Mouse (Mus musculus) bone marrow macrophage, adult 2 months (primary cell): ENCODE data around the gene Calcrl. TPM values are rescaled to one million over a fixed set of nuclear protein-coding genes. Genes with fewer than 3 reads are reported as not detected.
A peak's percentile ranks its signal among the peaks of the same experiment; 100 is the strongest.

Source experiments
- H3K27ac ChIP-seq: 2 replicates; pipeline ENCODE4 v1.5.1; 2012; ENCODE audit warnings: low read depth, low read length; ENCODE audit not compliant: insufficient read depth
- H3K4me1 ChIP-seq: 2 replicates; pipeline ENCODE4 v1.6.1; 2012; ENCODE audit warnings: low read length; ENCODE audit not compliant: control insufficient read depth, insufficient read depth
- H3K4me3 ChIP-seq: 2 replicates; pipeline ENCODE4 v1.5.1; 2012; ENCODE audit warnings: mild to moderate bottlenecking, low read length, moderate library complexity; ENCODE audit not compliant: insufficient read depth
- CTCF ChIP-seq: IDR thresholded peaks from 2 replicates; pipeline ENCODE4 v1.5.1; 2012; ENCODE audit warnings: low read depth, mild to moderate bottlenecking, low read length, moderate library complexity
- POLR2A ChIP-seq: IDR thresholded peaks from 2 replicates; pipeline ENCODE4 v1.6.1; 2012; ENCODE audit warnings: mild to moderate bottlenecking, low read depth, low read length, borderline replicate concordance
- polyA plus RNA-seq: library from polyadenylated mRNA; stranded (reverse); fragments of >200 nt; gene quantifications from 2 replicates; pipeline ENCODE4 v1.2.4, GENCODE M21; 2012; ENCODE audit not compliant: missing spikeins, insufficient read depth, insufficient read length

Gene Calcrl
- 23.2 and 29.1 TPM in 2 replicates for polyA plus RNA-seq

- H3K27ac ChIP-seq = peak within 1 kb of the TSS; percentile 97
- H3K4me1 ChIP-seq = peaks cover 6% of the 10 kb centered on the region
- H3K4me3 ChIP-seq = peak within 1 kb of the TSS; percentile 76
- no peak for TF ChIP-seq CTCF
- TF ChIP-seq POLR2A = no peak
Observed at GRCm38 (mm10) chr2:84425138-84425537, at the start of gene Calcrl. Gene Calcrl, minus strand, starts transcription at chr2:84425411.

DNA sequence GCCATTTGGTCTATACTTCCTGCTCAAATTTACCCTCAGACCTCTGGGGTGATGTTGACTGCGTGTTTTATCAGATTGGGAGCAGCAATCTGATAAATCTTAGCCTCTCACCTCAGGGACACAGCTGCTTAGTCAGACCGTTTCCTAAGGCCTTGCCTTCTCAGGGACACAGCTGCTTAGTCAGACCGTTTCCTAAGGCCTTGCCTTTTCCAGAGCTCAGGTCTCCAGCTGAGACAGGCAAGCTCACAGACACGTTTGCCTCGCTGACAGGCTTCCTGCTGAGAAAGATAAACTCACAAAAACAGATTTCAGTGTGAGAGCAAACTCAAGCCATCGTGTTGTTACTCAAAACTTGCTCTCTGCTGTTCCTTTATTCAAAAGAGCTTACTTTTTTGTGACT lies 49.4 kb upstream of the Calcrl start:
- H3K4me3 ChIP-seq = no peak overlapping the region
- no peaks in the 10 kb centered on the region for H3K4me1 ChIP-seq
- no peak overlapping the region for H3K27ac ChIP-seq
- TF ChIP-seq POLR2A (no peak), CTCF (no peak)

DNA sequence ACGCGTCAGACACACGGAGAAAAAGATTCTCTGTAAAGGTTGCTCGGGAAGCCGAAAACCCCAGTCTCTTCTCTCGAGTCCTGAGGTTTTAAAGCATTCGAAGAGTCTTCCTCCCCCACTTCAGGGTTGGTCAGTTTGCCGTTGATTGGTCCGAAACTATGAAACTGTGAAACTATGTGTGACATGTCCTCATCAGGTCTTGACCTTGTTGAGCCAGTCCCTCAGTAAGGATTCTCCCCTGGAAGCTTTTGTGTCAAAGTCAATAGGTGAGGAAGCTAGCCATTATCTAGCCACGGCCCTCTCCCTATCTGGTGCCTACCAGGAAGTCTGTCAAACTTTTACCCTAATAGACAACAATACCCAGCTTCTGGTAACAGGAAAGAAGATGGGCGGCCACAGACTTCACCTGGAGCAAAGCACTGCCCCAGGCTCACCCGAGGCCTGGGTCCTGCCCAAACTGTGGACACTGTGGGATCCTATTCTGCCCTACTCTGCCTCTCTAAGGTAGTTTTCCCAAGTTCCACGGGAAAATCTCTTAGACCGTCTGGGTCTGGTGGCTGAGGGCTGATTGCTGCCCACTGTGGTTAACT lies 48.8 kb upstream of the Calcrl start:
- Histone ChIP-seq H3K27ac (no peak overlapping the region), H3K4me3 (no peak overlapping the region), H3K4me1 (no peaks in the 10 kb centered on the region)
- TF ChIP-seq CTCF (no peak), POLR2A (no peak)

GRCm38 (mm10) chr2:84467391-84467790 lies 42.2 kb upstream of the Calcrl start:
- Histone ChIP-seq H3K4me1 (no peaks in the 10 kb centered on the region; the same call in 1 of the 2 replicates), H3K27ac (no peak overlapping the region), H3K4me3 (no peak overlapping the region)
- no peak for TF ChIP-seq CTCF
- no peak for TF ChIP-seq POLR2A

GRCm38 (mm10) chr2:84464956-84465355 lies 39.7 kb upstream of the Calcrl start:
- no peak overlapping the region for H3K4me3 ChIP-seq

DNA sequence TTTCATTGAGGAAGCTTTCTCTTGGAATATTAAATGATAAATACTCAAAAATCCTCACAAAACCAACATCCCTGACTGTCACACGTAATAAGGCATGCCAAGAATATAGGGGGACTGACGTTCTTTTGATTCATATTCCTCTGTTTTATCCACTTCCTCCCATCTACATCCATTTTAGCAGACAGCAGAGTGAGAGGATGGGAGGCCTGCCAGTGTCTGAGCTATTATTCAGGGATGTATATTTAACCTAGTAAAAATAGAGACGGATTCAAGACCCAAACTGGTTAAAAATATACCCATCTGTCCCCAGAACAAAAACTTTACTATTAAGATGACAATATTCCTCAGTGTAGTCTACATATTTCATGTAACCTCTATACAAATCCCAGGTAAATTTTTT lies 37.2 kb upstream of the Calcrl start:
- Histone ChIP-seq H3K4me3 (no peak overlapping the region), H3K4me1 (peaks cover 4% of the 10 kb centered on the region), H3K27ac (no peak overlapping the region)
- TF ChIP-seq CTCF (no peak), POLR2A (no peak)

More at GRCm38 (mm10) chr2:84464956-84465355, 39.7 kb upstream of the Calcrl start:
- Histone ChIP-seq H3K27ac (no peak overlapping the region), H3K4me1 (no peaks in the 10 kb centered on the region; the same call in 1 of the 2 replicates)
- TF ChIP-seq POLR2A = no peak
- no peak for TF ChIP-seq CTCF

- peak overlapping the region; percentile 14; the same call in 1 of the 2 replicates for H3K4me3 ChIP-seq
- peaks cover 4% of the 10 kb centered on the region for H3K4me1 ChIP-seq
- H3K27ac ChIP-seq = no peak overlapping the region
- TF ChIP-seq CTCF (no peak), POLR2A (no peak)
Observed at GRCm38 (mm10) chr2:84459651-84460177, 34.5 kb upstream of the Calcrl start.

DNA sequence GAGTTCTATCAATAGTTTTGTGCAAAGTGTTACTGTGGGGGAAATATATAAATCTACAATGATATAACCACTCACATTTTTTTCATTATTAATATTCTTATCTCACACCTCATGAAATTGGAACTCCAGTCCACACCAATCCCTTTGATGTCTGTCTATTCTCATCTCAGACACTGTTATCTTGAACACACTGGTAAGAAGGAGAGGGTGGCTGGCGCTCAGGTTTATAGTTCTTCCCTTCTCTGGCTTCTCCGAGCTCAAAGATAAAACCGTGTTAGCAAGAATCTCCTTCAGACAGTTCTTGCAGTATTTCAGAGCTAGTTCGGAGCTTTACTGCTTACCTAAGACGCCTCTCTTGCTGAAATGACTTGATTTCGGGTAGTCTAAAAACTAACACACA lies 32.0 kb upstream of the Calcrl start:
- H3K4me3 ChIP-seq = no peak overlapping the region
- TF ChIP-seq CTCF (no peak), POLR2A (no peak)
- H3K4me1 ChIP-seq = peaks cover 4% of the 10 kb centered on the region

GRCm38 (mm10) chr2:84455236-84455799 lies 30.1 kb upstream of the Calcrl start:
- Histone ChIP-seq H3K4me1 (peaks cover 4% of the 10 kb centered on the region), H3K27ac (no peak overlapping the region), H3K4me3 (no peak overlapping the region)
- no peak for TF ChIP-seq POLR2A
- no peak for TF ChIP-seq CTCF

More for the DNA sequence above, 32.0 kb upstream of the Calcrl start:
- H3K27ac ChIP-seq = no peak overlapping the region
